Mouse (Mus musculus) bone marrow macrophage, adult 2 months (primary cell): Measurements from ENCODE around the gene Emx2. TPM values are rescaled to one million over a fixed set of nuclear protein-coding genes. Genes with fewer than 3 reads are reported as not detected.

Source experiments
- H3K27ac ChIP-seq: 2 replicates; pipeline ENCODE4 v1.5.1; 2012; ENCODE audit warnings: low read depth, low read length; ENCODE audit not compliant: insufficient read depth
- H3K4me1 ChIP-seq: 2 replicates; pipeline ENCODE4 v1.6.1; 2012; ENCODE audit warnings: low read length; ENCODE audit not compliant: control insufficient read depth, insufficient read depth
- H3K4me3 ChIP-seq: 2 replicates; pipeline ENCODE4 v1.5.1; 2012; ENCODE audit warnings: mild to moderate bottlenecking, low read length, moderate library complexity; ENCODE audit not compliant: insufficient read depth
- CTCF ChIP-seq: IDR thresholded peaks from 2 replicates; pipeline ENCODE4 v1.5.1; 2012; ENCODE audit warnings: low read depth, mild to moderate bottlenecking, low read length, moderate library complexity
- POLR2A ChIP-seq: IDR thresholded peaks from 2 replicates; pipeline ENCODE4 v1.6.1; 2012; ENCODE audit warnings: mild to moderate bottlenecking, low read depth, low read length, borderline replicate concordance
- polyA plus RNA-seq: library from polyadenylated mRNA; stranded (reverse); fragments of >200 nt; gene quantifications from 2 replicates; pipeline ENCODE4 v1.2.4, GENCODE M21; 2012; ENCODE audit not compliant: missing spikeins, insufficient read depth, insufficient read length

The Emx2 gene
- polyA plus RNA-seq, 1 experiment = not detected

- TF ChIP-seq CTCF = no peak
- TF ChIP-seq POLR2A = no peak
- no peaks in the 10 kb centered on the region for H3K4me1 ChIP-seq
- no peak overlapping the region for H3K4me3 ChIP-seq
- H3K27ac ChIP-seq = no peak overlapping the region
Measured at GRCm38 (mm10) chr19:59469035-59469949, 11.1 kb downstream of the Emx2 start.

- H3K4me1 ChIP-seq = no peaks in the 10 kb centered on the region
- no peak for TF ChIP-seq CTCF
- no peak for TF ChIP-seq POLR2A
- no peak overlapping the region for H3K4me3 ChIP-seq
- H3K27ac ChIP-seq = no peak overlapping the region
Measured at GRCm38 (mm10) chr19:59470074-59470630, 12.0 kb downstream of the Emx2 start.

- TF ChIP-seq POLR2A (no peak), CTCF (no peak)
- no peaks in the 10 kb centered on the region for H3K4me1 ChIP-seq
- H3K4me3 ChIP-seq = no peak overlapping the region
- no peak overlapping the region for H3K27ac ChIP-seq
Measured at GRCm38 (mm10) chr19:59470913-59471312, 12.7 kb downstream of the Emx2 start.

GRCm38 (mm10) chr19:59472844-59473243, 14.7 kb downstream of the Emx2 start:
- H3K4me3 ChIP-seq = no peak overlapping the region
- no peak overlapping the region for H3K27ac ChIP-seq
- TF ChIP-seq POLR2A = no peak
- no peak for TF ChIP-seq CTCF
- H3K4me1 ChIP-seq = no peaks in the 10 kb centered on the region

- Histone ChIP-seq H3K27ac (no peak overlapping the region), H3K4me3 (no peak overlapping the region), H3K4me1 (no peaks in the 10 kb centered on the region)
- TF ChIP-seq CTCF (no peak), POLR2A (no peak)
Measured at GRCm38 (mm10) chr19:59479912-59480311, 21.7 kb downstream of the Emx2 start.

- H3K4me3 ChIP-seq = no peak overlapping the region
- H3K4me1 ChIP-seq = no peaks in the 10 kb centered on the region
- no peak for TF ChIP-seq POLR2A
- no peak for TF ChIP-seq CTCF
- no peak overlapping the region for H3K27ac ChIP-seq
Measured at GRCm38 (mm10) chr19:59480563-59480962, 22.4 kb downstream of the Emx2 start.

- no peak overlapping the region for H3K4me3 ChIP-seq
- H3K4me1 ChIP-seq = no peaks in the 10 kb centered on the region
- TF ChIP-seq POLR2A (no peak), CTCF (no peak)
- H3K27ac ChIP-seq = no peak overlapping the region
Measured at GRCm38 (mm10) chr19:59492258-59492657, 34.1 kb downstream of the Emx2 start.

- Histone ChIP-seq H3K27ac (no peak overlapping the region), H3K4me1 (no peaks in the 10 kb centered on the region), H3K4me3 (no peak overlapping the region)
- TF ChIP-seq CTCF = no peak
- no peak for TF ChIP-seq POLR2A
Measured at GRCm38 (mm10) chr19:59496832-59497231, 38.7 kb downstream of the Emx2 start.

GRCm38 (mm10) chr19:59508896-59509295, 50.7 kb downstream of the Emx2 start:
- TF ChIP-seq CTCF = no peak
- no peak for TF ChIP-seq POLR2A
- no peak overlapping the region for H3K27ac ChIP-seq
- no peaks in the 10 kb centered on the region for H3K4me1 ChIP-seq
- H3K4me3 ChIP-seq = no peak overlapping the region

GRCm38 (mm10) chr19:59513181-59513580, 55.0 kb downstream of the Emx2 start:
- no peak overlapping the region for H3K4me3 ChIP-seq
- H3K4me1 ChIP-seq = no peaks in the 10 kb centered on the region
- TF ChIP-seq CTCF (no peak), POLR2A (no peak)
- no peak overlapping the region for H3K27ac ChIP-seq

Other genes starting within 250 kb of the Emx2 start
- not detected in 2 replicates for gene Kcnk18, start 239.2 kb upstream of the Emx2 start, polyA plus RNA-seq
- 0.43 TPM in 1 of 2 replicates, not detected in the other for gene Slc18a2, start 197.5 kb upstream of the Emx2 start, polyA plus RNA-seq
- 247 and 317 TPM in 2 replicates for gene Rps12-ps3, start 136.1 kb upstream of the Emx2 start, polyA plus RNA-seq
- gene Pdzd8, start 112.6 kb upstream of the Emx2 start, polyA plus RNA-seq = 17.7 and 19.9 TPM in 2 replicates